Mouse (Mus musculus) thymus, adult 2 months (tissue): ENCODE data around the gene Mctp1. TPM values are rescaled to one million over a fixed set of nuclear protein-coding genes. Genes with fewer than 3 reads are reported as not detected.
"Not testable (repeated sequence)": the region's sequence is repeated elsewhere in the genome, so short reads cannot be mapped to it uniquely, and the experiment has no call there.

Source experiments
- DNase-seq: peaks from one replicate; pipeline ENCODE4 v3.0.0; 2021
- H3K27ac ChIP-seq: fragments of 200-500 bp; 2 replicates; pipeline ENCODE4 v1.5.1; 2012; ENCODE audit warnings: low read length, control low read depth; ENCODE audit not compliant: control insufficient read depth, insufficient read depth
- H3K27me3 ChIP-seq: fragments of 200-500 bp; 2 replicates; pipeline ENCODE4 v1.6.1; 2012; ENCODE audit warnings: mild to moderate bottlenecking, low read length, moderate library complexity, mixed read lengths; ENCODE audit not compliant: control insufficient read depth, insufficient read depth
- H3K36me3 ChIP-seq: fragments of 200-500 bp; 2 replicates; pipeline ENCODE4 v1.6.1; 2012; ENCODE audit warnings: mild to moderate bottlenecking, low read length, moderate library complexity; ENCODE audit not compliant: control insufficient read depth, insufficient read depth
- H3K4me1 ChIP-seq: fragments of 200-500 bp; replicated peaks from 2 replicates; pipeline ENCODE4 v1.6.1; 2012; ENCODE audit warnings: low read length; ENCODE audit not compliant: control insufficient read depth, insufficient read depth
- H3K4me3 ChIP-seq: fragments of 200-500 bp; 2 replicates; pipeline ENCODE4 v1.5.1; 2012; ENCODE audit warnings: mild to moderate bottlenecking, low read length, control low read depth, moderate library complexity; ENCODE audit not compliant: control insufficient read depth, insufficient read depth
- CTCF ChIP-seq: fragments of 200-500 bp; IDR thresholded peaks from 2 replicates; pipeline ENCODE4 v1.5.1; 2012; ENCODE audit warnings: mild to moderate bottlenecking, control low read depth, low read length, moderate library complexity, borderline replicate concordance; ENCODE audit not compliant: control insufficient read depth, poor library complexity, insufficient read depth; ENCODE audit errors: extremely low read depth
- POLR2A ChIP-seq: fragments of 200-500 bp; IDR thresholded peaks from 2 replicates; pipeline ENCODE4 v1.6.1; 2012; ENCODE audit warnings: mild to moderate bottlenecking, low read length, control low read depth, moderate library complexity; ENCODE audit not compliant: control insufficient read depth, poor library complexity, insufficient read depth; ENCODE audit errors: extremely low read depth
- WGBS: fragments of 180-500 bp; shearing (Covaris S2); methylation state at CpG from one replicate; pipeline ENCODE4 v1.1.7; 2018; 5-methylcytosine and 5-hydroxymethylcytosine counted together
- polyA plus RNA-seq: library from polyadenylated mRNA; depleted of rRNA; stranded (reverse); fragments of >200 nt; gene quantifications from 2 replicates; pipeline ENCODE4 v1.2.3, GENCODE M21; 2012

The Mctp1 gene
- polyA plus RNA-seq, 1 experiment: 0.77 TPM

DNA sequence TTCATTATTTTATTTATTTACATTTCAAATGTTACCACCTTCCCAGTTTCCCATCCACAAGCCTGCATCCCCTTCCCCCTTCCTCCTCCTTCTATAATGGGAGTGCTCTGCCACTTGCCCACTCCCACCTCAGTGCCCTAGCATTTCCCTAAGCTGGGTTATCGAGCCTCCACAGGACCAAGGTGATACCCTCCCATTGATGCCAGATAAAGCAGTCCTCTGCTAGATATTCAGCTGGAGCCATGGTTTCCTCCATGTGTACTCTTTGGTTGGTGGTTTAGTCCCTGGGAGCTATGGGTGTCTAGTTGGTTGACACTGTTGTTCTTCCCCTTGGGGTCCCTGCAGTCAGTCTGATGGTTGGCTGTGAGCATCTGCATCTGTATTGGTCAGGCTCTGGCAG, 61.7 kb downstream of the Mctp1 start:
- H3K4me3 ChIP-seq: no peak overlapping the region
- TF ChIP-seq CTCF: no peak
- TF ChIP-seq POLR2A: no peak
- H3K27me3 ChIP-seq: no peaks in the 10 kb centered on the region
- no peak for DNase-seq
- no peaks in the 10 kb centered on the region for H3K36me3 ChIP-seq
- 85% methylated on average over 1 of the region's 1 CpGs for WGBS
- no peaks in the 10 kb centered on the region for H3K4me1 ChIP-seq
- no peak overlapping the region for H3K27ac ChIP-seq

DNA sequence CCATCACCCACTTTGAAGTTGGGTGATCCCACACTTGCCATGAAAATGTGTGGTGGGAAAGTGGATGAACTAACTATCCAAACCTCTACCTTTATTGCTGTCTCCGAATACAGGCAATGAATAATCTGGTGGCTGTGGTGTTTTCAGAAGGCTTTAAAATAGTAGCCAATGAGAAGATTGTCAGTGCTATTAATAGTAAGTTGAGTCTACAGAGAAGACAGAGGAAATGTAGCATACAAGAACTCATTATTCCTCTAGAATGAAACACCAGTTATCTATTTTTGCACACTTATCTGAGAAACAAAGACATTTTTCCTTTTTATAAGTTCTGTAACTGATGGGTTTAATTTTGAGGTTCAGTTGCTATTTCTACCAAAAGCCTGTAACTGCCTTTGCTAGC, 63.2 kb downstream of the Mctp1 start:
- TF ChIP-seq POLR2A (no peak), CTCF (no peak)
- no peak overlapping the region for H3K4me3 ChIP-seq
- 79% methylated on average over 1 of the region's 1 CpGs for WGBS
- no peak overlapping the region for H3K27ac ChIP-seq
- H3K36me3 ChIP-seq: no peaks in the 10 kb centered on the region
- DNase-seq: no peak
- H3K27me3 ChIP-seq: no peaks in the 10 kb centered on the region
- H3K4me1 ChIP-seq: no peaks in the 10 kb centered on the region

DNA sequence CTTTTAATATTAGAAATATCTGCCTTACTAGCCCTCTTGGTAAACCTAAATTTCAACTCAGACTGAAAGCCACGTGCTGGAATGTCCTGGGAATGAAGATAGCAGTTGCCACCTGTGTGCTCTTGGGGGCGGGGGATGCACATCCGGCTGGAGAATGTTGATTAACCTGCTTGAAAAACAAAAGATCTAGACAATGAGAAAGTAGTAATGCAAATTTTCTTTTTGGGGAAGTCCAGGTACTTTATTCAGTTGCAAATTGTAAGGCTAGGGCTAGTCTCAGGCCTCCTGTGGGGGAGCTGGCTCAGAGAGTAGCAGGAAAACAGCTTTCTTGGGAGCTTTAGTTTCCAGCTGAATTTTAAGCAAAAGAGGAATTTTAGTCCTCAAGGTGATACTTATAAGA, 67.2 kb downstream of the Mctp1 start:
- not testable (repeated sequence) for H3K36me3 ChIP-seq, H3K4me3 ChIP-seq, H3K27ac ChIP-seq, H3K4me1 ChIP-seq, H3K27me3 ChIP-seq, DNase-seq
- WGBS: 89% methylated on average over 3 of the region's 3 CpGs

DNA sequence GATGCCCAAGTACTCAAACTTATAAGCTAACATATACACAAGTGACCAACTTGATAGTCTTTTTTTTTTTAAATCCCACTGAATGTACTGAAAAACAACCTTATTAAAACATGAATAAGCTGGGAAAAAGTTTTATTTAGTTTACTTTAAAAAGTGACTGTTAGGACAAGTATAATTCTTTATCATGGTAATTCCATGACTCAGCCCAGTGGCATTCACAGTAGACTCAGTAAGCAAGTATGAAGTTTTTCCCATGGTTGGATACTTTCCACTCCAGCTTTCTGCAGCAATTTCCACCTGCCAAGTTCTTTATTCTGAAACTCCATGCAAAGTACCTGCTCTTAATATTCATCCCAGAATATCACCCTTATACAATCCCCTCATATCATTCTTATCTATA, 97.3 kb downstream of the Mctp1 start:
- Histone ChIP-seq H3K27me3 (no peaks in the 10 kb centered on the region), H3K4me3 (no peak overlapping the region), H3K4me1 (no peaks in the 10 kb centered on the region), H3K36me3 (no peaks in the 10 kb centered on the region), H3K27ac (no peak overlapping the region)
- TF ChIP-seq POLR2A: no peak
- TF ChIP-seq CTCF: no peak
- DNase-seq: no peak

DNA sequence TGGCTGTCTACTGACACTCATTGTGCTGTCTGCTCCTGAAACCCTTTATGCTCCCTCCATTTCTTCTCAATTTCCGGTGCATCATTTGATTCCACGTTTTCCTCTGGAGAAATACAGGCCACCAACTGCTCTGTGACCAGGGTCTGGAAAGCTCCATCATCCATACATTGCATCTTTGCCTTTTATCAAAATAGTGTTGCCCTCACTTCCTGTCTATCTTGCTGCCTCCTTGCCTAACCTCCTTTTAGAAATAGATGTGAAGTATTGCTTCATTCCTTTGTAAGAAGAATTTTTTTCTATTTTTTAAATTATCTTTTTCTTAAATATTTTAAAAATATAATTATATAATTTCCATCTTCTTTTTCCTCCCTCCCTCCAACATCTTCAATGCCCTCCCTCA, 98.7 kb downstream of the Mctp1 start:
- TF ChIP-seq POLR2A (no peak), CTCF (no peak)
- H3K4me3 ChIP-seq: no peak overlapping the region
- DNase-seq: no peak
- H3K27me3 ChIP-seq: no peaks in the 10 kb centered on the region
- WGBS: 85% methylated on average over 2 of the region's 2 CpGs
- H3K27ac ChIP-seq: no peak overlapping the region
- no peaks in the 10 kb centered on the region for H3K4me1 ChIP-seq
- H3K36me3 ChIP-seq: no peaks in the 10 kb centered on the region

DNA sequence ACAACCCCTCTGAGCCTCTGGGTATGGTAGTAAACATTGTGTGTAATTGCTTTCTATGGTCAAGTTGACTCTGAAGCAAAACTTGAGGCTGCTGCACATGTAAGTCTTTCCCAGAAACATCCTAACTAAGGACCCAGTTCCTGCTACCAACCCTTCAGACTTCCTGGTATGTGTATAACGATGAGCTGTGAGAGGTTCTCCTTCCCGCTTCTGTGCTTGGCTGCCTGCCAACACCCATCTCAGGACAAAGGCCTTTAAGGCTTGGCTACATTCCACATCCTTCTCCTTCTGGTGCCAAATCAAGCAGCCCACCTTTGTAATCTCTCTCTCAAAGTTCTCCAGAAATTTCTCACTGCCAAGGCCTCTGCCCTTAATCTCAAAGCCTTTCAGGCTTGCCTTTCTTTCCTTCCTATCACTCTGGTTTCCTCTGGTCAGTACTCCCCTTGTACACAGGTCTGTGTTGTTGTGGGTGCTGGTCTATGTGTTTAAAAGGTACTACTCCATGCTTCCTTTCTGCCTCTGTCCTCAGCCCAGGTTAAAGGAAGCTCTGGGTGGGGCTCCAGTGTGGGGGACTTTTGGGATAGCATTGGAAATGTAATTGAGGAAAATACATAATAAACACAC, 99.9 kb downstream of the Mctp1 start:
- H3K4me1 ChIP-seq: no peaks in the 10 kb centered on the region
- no peaks in the 10 kb centered on the region for H3K36me3 ChIP-seq
- no peak overlapping the region for H3K4me3 ChIP-seq
- WGBS: 45% methylated on average over 2 of the region's 2 CpGs
- H3K27me3 ChIP-seq: no peaks in the 10 kb centered on the region
- DNase-seq: no peak
- no peak for TF ChIP-seq POLR2A
- TF ChIP-seq CTCF: no peak
- no peak overlapping the region for H3K27ac ChIP-seq

DNA sequence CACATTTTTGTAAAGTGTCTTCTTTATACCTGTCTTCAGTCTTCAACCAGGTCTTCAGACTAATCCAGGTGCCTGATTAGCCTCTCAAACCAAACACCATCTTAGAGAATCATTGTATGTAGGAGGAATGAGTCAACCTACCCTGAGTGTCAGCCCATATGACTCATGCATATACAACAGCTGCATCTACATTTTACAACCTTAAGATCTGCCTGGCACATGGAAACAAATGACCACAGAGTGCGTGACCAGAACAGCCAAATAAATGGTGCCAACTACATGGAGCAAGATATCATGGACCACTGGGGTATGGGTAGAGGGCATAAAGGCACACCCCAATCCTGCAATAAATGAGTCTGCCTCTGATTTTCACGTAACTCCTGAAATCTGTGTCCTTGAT, 131.6 kb downstream of the Mctp1 start:
- H3K27ac ChIP-seq: no peak overlapping the region
- H3K27me3 ChIP-seq: no peaks in the 10 kb centered on the region
- no peak overlapping the region for H3K4me3 ChIP-seq
- no peaks in the 10 kb centered on the region for H3K4me1 ChIP-seq
- no peak for TF ChIP-seq CTCF
- no peak for TF ChIP-seq POLR2A
- DNase-seq: no peak
- WGBS: 96% methylated on average over 2 of the region's 2 CpGs
- H3K36me3 ChIP-seq: no peaks in the 10 kb centered on the region
